Mouse (Mus musculus) lung, postnatal 25 days (tissue): ENCODE measurements around the gene 6030468B19Rik.
A peak's percentile ranks its signal among the peaks of the same experiment; 100 is the strongest.
"Not testable (repeated sequence)": the region's sequence is repeated elsewhere in the genome, so short reads cannot be mapped to it uniquely, and the experiment has no call there.

Experiments
- DNase-seq: peaks from one replicate; pipeline ENCODE4 v3.0.0; 2022; ENCODE audit warnings: low spot score

6030468B19Rik gene

DNA sequence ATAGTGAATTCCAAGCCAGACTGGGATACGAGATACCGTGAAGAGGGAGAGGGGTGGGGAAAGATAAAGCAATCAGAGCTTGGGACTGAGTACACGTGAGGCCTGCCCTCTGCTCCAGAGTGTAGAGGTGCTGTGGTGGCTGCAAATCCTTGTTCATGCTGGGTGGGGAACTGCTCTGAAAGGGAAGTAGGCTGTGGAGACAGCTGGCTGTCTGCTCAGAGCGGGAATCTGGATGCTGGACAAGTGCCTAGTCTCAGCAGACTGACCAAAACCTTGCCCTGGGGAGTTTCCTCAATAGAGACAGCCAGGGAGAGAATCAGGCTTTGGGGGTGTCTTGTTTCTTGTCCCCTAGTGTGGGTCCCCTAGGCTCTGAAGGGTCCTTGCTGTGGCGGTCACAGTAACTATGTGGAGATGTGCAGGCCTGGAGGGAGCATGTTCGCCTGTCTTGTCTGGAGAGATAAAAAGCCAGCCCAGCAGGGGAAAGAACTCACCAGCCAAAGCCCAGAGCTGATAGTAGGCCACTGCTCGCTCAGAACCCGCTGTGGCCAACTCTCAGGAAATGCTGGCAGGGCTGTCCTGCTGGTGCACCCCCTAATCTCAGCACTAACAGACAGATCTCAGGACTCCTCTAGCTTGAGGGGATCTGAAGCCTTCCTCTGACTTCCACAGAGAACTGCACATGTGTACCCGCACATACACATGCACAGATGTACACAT lies 31.6 kb downstream of the 6030468B19Rik start:
- no peak for DNase-seq

DNA sequence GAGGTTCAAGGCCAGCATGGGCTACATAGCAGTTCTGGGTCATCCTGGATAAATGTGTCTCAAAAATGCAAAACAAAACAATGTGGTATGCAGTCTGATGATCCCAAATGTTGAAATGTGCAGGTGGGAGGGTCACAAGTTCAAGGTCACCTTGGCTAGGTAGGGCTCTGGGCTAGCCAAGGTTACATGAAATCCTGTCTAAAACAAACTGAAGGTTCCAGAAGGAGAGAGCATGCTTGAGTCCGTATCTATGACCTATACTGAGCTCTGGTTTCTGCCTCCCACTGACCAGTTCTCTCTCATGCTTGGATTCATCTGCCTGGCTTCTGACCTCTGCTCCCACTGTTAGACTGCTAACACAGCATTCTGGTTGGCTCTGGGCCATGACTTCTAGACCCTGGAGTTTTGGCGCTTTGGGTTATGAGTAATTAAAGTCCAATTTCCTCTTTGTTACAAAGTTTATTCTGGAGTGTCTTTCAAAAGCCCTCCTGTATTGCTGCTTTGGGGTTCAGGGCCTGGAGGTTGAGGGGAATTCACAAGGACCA lies 32.3 kb downstream of the 6030468B19Rik start:
- DNase-seq: no peak

DNA sequence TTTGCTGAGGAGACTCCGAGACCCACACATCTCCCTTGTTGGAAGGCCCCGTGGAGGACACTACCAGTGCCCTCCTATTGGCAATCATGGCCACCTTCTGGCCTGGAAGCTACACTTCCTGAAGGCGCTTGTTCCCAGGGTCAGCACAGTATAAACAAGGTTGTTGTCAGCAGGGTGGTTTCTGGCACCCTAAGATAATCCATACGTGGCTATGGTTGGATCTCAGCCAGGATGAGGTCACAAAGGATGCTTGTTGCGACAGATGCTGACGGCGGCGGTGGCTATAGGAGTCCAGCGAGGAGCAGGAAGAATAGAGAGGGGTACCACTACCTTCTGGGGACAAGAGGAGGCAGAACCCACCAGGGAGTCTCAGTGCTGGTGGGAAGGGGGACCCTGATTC lies 32.9 kb downstream of the 6030468B19Rik start:
- no peak for DNase-seq

DNA sequence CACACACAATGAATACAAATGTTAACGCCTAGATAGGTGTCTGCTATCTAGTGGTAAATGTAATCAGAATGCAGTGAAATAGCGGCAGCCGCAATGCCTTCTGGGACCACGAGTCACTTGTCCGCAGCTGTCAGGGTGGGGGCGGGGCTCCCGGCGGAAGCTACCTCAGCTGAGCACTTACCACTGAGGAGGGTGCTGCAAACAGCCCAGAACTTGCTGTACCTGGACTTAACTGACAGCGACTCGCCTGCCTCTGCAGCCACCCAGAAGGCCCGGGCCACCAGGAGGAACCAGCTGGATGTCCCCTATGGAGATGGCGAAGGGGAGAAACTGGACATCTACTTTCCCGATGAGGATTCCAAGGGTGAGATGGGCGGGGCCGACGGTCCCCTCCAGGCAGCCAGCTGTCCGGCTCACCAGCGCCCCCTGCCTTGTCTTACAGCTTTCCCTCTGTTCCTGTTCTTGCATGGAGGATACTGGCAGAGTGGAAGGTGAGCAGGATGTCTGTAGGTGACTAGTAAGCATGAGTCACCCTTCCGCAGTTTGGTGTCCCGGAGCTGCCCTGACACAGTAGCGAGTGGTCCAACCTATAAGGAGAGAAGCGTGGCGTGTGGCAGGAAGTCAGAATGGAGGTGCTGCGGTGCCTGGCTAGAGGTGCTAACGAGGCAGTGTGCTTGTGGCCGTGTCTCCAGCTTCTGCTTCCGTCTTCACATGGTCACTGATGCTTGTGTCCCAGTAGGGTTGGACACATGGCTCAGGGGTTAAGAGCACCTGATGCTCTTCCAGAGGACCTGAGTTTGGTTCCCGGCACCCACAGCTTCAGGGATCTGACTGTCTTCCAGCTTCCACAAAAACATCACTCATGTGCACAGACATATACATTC lies 34.9 kb downstream of the 6030468B19Rik start:
- peak; percentile 76 for DNase-seq

DNA sequence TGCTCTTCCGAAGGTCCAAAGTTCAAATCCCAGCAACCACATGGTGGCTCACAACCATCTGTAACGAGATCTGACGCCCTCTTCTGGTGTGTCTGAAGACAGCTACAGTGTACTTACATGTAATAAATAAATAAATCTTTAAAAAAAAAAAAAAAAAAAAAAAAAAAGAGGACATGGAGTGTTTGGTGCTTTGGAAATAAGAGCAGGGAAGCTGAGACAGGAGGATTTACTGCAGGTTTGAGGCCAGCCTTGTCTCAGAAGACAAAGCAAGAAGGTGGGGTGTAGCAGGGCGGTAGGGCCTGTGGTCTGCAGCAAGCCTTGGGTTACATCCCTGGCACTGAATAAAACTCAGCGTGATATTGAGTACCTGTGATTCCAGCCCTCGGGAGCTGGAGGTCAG lies 36.0 kb downstream of the 6030468B19Rik start:
- DNase-seq: not testable (repeated sequence)

DNA sequence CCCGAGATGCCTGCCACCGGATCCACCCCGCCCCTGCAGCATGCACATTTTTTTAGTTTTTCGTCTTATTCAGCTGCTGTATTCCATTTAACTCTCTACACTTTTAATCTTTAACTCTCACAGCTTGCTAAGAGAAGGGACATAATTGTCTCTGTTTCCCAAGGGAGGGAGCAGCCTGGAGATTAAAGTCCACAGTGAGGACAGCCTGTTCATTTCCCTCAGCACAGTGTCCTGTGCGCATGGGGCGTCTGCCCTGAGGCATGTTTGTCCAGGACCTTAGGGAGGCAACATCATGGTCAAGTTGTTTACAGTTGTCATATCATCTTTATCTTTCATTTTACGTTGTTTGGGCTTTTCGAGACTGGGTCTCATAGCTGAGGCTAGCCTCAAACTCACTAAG lies 36.6 kb downstream of the 6030468B19Rik start:
- DNase-seq: no peak

DNA sequence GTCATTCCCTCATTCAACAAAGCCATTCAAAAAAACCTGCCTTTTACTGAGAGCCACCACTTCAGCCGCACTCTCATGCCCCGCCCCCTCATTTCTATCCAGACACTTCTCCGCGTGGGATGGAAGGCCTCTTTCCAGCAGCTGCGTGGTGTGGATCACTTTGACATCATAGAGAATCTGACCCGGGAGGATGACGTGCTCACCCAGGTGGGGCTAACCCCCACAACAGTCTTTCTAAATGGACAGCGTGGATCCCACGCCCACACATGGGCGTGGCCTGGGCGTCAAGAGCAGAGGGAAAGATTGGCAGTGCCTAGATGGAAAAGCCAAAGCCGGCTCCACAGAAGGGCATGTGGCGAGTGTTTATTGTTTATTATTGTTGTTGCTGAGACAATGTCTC lies 38.8 kb downstream of the 6030468B19Rik start:
- no peak for DNase-seq

DNA sequence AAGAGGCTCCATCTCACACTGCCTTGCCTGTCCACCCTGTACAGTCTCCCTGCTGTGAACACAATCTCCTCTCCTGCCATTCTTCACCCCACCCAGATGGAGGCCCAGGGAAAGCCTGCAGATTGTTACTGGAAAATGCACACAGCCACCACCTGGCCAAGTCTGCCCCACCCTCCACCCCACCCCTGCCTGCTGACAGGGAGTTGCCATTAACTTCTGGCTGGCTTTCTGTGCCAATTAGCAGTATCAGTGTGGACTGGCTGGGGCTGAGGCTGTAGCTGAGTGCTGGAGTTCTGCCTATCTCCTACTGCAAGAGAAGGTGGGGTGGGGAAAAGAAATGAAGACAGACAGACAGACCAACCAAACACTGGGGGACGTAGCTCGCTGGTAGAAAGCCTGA lies 41.1 kb downstream of the 6030468B19Rik start:
- DNase-seq: no peak

DNA sequence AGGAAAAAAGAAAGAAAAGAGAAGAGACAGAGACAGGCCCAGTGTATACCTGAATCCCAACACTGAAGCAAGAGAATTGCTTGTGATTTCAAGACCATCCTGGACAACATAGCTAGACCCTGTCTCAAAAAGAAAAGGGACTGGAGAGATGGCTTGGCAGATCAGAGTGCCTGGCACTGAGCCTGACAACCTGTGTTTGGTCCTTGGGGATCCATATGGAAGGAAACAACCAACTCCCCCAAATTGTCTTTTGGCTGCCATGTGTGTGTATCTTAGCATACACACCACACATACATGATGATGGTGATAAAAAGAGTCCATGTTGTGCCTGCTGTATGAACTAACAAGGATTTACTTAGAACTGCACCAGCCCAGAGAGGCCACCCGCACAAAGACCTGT lies 41.6 kb downstream of the 6030468B19Rik start:
- DNase-seq: no peak

DNA sequence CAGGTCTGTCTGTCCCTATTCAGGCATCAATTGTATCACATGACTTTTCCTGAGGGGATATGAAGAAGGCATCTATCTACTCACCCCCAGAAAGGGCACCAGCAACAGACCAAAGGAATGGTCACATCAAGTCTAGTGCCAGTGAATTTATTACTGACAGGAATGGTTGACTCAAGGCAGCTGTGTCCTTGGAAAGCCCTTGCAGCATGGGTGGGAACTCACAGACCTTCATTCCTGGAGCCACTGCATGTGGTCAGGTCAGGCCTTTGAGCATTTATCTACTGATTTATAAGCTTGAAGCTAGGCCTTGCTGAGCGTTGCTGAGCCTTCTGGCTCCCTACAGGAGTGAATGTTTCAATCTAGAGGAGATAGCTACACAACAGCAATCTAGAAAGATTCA lies 43.5 kb downstream of the 6030468B19Rik start:
- DNase-seq: no peak

DNA sequence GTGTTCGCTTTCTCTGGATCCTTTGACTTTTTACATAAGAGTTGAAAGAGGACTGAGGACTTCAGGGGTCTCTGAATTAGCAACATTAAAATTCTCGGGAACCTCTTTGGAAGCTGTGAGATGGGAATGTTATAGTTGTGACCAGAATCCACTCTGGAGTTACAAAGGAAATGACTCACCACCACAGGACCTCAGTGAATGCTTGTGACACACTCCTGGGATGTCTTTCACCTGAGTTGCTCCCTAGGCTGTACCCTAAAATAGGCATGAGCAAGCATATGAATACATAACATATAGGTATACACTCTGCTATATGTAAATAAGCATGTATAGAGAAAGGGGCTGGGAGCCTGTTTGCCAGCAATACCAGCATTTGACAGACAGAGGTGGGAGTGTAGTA lies 46.0 kb downstream of the 6030468B19Rik start:
- DNase-seq: no peak

DNA sequence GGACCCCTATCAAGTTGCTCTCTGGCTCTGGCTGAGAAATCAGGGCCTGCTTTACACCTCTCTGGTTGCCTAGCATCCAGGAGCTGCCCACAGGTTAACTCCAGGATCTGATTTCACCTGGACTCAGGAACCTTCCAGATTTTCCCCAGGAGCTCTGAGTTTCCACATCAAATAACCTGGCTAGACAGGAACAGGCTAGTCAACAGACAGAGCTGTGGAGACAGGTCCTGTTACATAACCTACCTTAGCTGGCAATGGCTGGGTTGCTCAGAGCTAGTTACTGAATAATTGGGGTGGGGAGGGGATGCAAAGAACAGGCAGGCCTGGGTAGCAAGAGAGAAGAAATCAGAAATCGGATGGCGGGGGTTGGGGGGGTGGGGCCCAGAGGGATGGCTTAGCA lies 47.5 kb downstream of the 6030468B19Rik start:
- DNase-seq: no peak

DNA sequence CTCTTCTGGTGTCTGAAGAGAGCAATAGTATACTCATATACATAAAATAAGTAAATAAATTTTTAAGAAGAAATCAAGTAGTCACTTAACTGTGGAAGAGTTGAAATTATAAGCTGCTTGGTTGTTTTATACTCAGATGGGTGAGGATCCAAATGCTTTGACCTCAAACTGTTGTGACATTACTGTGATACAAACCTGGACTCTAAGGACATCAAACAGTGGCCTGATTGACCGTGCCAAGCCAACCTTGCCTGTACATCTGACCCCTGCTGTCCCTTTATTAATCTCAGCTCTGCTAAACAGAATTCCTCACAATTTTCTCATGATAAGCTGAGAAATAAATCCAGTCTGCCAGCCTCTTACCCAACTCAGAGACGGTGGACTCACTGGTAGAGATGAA lies 48.2 kb downstream of the 6030468B19Rik start:
- no peak for DNase-seq

DNA sequence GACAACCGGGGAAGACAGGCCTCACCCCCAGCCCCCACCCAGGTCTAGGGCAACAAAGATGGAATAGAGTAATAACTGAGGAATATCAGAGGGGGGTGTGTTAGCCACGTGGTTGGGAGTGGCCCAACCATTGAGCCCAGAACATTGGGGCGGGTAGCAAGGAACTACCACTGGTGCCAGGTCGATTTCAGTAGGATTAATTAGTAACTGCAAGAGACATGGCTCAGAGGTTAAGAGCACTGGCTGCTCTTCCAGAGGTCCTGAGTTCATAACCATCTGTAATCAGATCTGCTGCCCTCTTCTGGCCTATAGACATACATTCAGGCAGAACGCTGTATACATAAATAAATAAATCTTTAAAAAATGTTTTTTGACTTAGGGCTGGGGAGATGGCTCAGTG lies 49.2 kb downstream of the 6030468B19Rik start:
- DNase-seq: no peak

DNA sequence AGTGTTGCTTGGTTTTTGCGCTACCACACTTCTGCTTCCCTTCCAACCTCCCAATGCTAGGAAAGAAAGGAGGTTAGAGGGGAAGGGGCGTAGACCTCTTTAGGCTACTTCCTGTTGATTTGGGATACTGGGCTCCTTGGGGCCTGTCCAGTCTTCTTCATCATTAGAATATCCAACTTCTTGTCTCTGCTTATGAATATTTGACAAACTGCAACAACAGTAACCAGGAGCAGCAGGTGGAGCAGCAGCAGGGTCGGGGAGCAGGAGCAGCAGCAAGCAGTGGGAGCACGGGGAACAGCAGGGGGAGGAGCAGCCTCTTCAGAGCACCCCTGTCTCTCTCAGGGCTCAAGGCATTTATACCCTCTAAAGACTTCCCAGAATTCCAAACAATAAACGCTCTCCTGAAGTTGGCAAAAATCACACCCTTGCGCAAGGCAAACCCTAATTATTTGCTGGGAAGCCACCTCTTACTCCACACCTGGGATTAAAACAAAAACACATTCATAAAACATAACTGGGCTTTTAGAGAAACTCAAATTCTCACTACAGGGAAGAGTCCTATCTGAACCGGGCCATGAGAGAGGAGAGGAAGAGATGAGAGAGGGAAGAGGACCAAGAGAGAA lies 50.2 kb downstream of the 6030468B19Rik start:
- DNase-seq: no peak

DNA sequence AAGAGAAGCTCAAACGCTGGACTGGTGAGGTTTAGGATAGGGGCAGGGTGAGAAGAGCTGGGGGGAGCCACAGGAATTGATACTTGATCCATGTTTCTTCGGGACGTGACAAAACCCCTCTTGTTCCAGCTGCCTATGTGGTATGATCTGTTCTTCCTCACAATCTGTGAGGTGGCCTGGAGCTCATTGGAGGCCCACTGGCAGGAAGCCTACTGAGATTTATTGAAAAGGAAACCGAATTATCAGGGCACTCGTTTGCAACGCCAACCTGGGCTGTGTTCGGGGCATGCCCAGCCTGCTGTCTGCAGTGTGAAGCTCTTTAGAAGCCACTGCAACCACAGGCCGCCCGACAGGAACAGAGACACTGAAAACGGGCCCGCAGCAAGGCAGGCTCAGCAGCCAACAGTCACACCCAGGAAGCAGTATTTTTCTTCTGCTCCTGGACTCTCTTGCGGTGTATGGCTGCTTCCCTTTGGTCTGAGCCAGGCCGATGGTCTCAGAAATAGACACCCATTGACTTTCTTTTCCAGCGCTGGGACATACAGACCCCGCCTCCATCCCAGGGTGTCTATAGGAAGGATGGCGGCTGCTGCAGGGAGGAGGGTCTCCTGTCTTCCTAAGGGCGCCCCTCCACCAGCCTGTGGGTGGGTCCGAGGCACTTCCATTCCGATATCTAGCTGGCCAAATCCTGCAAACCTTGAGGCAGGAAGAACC lies 51.0 kb downstream of the 6030468B19Rik start:
- DNase-seq: no peak

DNA sequence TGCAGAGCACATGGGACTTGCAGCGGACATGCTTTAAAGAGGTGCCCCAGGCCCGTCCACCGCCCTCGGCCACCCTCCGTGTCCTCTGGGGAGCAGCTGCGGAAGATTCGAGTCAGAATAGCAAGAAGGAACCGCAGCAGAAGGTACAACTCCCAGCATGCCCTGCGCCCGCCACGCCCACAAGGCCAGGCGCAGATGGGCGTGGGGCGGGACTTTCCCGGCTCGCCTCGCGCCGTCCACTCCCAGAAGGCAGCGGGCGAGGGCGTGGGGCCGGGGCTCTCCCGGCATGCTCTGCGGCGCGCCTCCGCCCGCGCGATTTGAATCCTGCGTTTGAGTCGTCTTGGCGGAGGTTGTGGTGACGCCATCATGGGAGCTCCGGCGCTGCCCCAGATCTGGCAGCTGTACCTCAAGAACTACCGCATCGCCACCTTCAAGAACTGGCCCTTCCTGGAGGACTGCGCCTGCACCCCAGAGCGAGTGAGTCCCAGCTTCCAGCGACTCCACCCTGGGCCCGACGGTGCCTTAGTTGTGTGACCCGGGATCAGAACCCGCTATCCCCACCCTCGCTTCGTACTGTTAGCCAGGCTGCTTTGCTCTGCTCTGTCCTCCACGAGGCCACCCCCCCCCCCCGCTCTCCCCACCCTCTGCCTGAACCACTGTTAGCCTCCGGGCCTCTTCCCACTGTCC lies 51.7 kb downstream of the 6030468B19Rik start, which contains the start of gene Birc5:
Gene Birc5, plus strand, starts transcription at position 267 of the 687 bp plus-strand sequence.
- peak; percentile 95 for DNase-seq

DNA sequence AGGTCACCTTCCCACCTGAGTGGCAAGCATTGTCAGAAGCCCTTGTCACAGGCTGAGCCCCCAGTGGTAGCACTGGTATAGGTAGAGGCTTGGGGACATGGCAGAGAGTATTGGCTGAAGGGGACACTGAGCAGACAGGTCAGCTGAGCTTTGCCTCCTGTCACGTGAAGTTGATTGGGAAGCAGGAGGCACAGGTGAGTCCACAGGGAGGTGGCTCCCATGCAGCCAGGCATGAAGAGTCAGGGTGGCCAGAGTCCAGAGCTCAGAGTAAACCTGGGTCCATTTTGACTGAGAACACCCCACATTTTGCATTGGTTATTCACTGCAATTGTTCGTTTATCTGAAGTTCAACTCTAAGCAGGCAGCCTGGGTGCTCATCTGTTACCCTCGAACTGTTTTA lies 55.4 kb downstream of the 6030468B19Rik start:
- DNase-seq: no peak

DNA sequence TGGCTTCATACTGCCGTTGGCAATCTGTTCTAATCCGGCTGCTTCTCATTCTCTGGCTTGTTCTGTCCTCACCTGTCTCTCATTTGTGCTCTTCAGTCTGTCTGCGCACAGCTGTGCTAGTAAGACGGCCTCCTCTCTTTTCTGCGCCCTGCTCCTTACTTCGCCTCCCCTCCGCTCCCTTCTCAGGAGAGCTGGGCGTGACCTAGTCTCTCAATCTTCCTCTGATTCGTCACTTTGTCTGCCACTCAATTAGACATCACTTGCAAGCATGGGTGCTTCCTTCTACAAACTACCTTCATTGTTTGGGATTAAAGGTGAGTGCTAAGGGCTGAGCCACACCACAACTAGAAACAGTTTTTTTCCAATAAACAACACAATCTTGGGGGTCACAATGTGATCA lies 56.8 kb downstream of the 6030468B19Rik start:
- no peak for DNase-seq

DNA sequence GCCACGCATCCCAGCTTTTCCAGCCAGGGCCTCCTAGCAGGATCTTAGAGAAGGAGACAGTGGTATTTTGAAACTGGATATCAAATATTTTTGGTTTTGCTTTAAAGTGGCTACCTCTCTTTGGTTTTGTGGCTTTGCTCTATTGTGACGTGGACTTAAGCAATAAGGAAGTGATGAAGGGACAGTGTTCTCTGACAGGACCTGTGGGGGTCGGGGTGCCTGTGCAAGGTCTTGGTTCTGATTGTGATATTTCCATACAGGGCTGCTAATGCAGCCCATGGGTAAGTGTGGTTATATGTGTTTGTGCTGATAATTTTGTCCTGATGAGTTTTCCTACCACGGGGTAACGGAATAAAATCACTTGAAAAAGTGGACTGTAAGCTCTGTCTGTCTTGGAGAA lies 57.9 kb downstream of the 6030468B19Rik start:
- DNase-seq: no peak

DNA sequence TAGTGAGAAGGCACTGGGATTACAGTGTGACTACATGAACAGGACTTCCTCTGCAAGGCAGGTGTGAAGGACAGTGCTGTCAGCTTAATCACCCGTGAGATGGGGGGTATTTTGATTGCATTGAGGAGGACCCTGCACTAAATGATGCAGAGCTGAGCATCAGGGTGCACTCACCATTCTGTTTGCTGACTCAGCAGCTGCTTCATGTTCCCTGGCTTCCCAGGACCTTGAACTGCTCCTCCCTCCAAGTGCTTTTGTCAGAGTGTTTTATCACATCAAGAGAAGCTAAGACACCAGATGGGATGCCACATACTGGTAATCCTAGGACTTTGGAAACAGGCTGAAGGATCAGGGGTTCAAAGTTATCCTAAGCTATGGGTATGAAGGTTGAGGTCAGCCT lies 58.5 kb downstream of the 6030468B19Rik start:
- no peak for DNase-seq
